Mouse (Mus musculus) spleen, adult 2 months (tissue): ENCODE data around the gene Mmgt1.

Source experiments
- CTCF ChIP-seq: fragments of 200-500 bp; IDR thresholded peaks from 2 replicates; pipeline ENCODE4 v1.5.1; 2011; ENCODE audit warnings: mild to moderate bottlenecking, inconsistent platforms; ENCODE audit not compliant: insufficient read depth, insufficient read length, insufficient replicate concordance; ENCODE audit errors: extremely low read depth
- POLR2A ChIP-seq: fragments of 200-500 bp; IDR thresholded peaks from 2 replicates; pipeline ENCODE4 v1.6.1; 2011; ENCODE audit warnings: low read depth, low read length, inconsistent platforms

DNA sequence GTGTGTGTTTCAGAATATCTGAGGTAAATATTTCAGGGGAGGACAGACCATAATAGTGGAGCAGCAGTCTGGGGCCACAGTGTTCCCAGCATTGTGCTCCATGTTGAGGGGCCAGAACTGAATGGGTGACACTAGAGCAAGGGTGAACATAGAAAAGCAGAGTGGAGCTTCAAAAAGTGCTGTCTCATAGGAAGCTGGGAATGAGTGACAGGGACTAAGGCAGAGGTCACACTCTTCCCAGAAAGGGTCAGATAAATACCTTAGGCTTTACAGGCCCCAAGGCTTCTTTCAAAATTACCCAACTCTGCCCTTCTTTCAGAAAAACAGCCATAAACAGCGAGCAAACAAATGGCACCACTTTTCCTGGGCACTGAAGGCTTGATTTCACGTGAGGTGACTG lies 8.7 kb upstream of the Mmgt1 start:
- no peak for TF ChIP-seq CTCF
- no peak for TF ChIP-seq POLR2A
